Mouse (Mus musculus) forebrain, embryonic 16.5 days (tissue): ENCODE results near the gene Mesp1. TPM values are rescaled to one million over a fixed set of nuclear protein-coding genes. Genes with fewer than 3 reads are reported as not detected.

Experiments
- ATAC-seq: fragments of 200-750 bp; cut with Nextera tagmentation; 2 replicates; pipeline ENCODE4 v1.8.0; 2017; ENCODE audit warnings: mild to moderate bottlenecking, moderate library complexity
- H3K27ac ChIP-seq: fragments of 300-500 bp; sonication (generic); 2 replicates; pipeline ENCODE4 v1.5.1; 2014; ENCODE audit warnings: low read length, control low read depth
- H3K27me3 ChIP-seq: fragments of 300-500 bp; sonication (generic); replicated peaks from 2 replicates; pipeline ENCODE4 v1.6.1; 2014; ENCODE audit warnings: low read length; ENCODE audit not compliant: control insufficient read depth, insufficient read depth
- H3K36me3 ChIP-seq: fragments of 300-500 bp; sonication (generic); 2 replicates; pipeline ENCODE4 v1.6.1; 2014; ENCODE audit not compliant: control insufficient read depth, insufficient read depth
- H3K4me1 ChIP-seq: fragments of 300-500 bp; sonication (generic); replicated peaks from 2 replicates; pipeline ENCODE4 v1.6.1; 2014; ENCODE audit warnings: low read length; ENCODE audit not compliant: control insufficient read depth, insufficient read depth
- H3K4me2 ChIP-seq: fragments of 300-500 bp; sonication (generic); 2 replicates; pipeline ENCODE4 v1.6.1; 2014; ENCODE audit warnings: mild to moderate bottlenecking, low read length, control low read depth
- H3K4me3 ChIP-seq: fragments of 300-500 bp; sonication (generic); replicated peaks from 2 replicates; pipeline ENCODE4 v1.5.1; 2014; ENCODE audit warnings: mild to moderate bottlenecking, low read length, control low read depth
- H3K9ac ChIP-seq: fragments of 300-500 bp; sonication (generic); replicated peaks from 2 replicates; pipeline ENCODE4 v1.6.1; 2014; ENCODE audit warnings: low read depth, low read length, control low read depth
- H3K9me3 ChIP-seq: fragments of 300-500 bp; sonication (generic); 2 replicates; pipeline ENCODE4 v1.6.1; 2016; ENCODE audit warnings: low read length; ENCODE audit not compliant: control insufficient read depth
- WGBS: fragments of 180-500 bp; shearing (Covaris S2); extraction: QIAGEN DNeasy Blood & Tissue Kit; methylation state at CpG from one replicate; pipeline ENCODE4 v1.1.7; 2014; 5-methylcytosine and 5-hydroxymethylcytosine counted together
- polyA plus RNA-seq: library from polyadenylated mRNA; unstranded; fragments of >200 nt; fragmentation: Nextera tagmentation; extraction: Ambion mirVana; gene quantifications from 2 replicates; pipeline ENCODE4 v1.2.1, GENCODE M21; 2015

The Mesp1 gene
- not detected in 2 replicates for polyA plus RNA-seq

- H3K36me3 ChIP-seq = no peaks in the 10 kb centered on the region
- H3K4me2 ChIP-seq = peak within 1 kb of the TSS; percentile 79
- ATAC-seq = no peak
- no peak within 1 kb of the TSS for H3K27ac ChIP-seq
- 81% methylated on average over 6 of the region's 6 CpGs for WGBS
- peaks cover 15% of the 10 kb centered on the region for H3K4me1 ChIP-seq
- H3K9ac ChIP-seq = peak within 1 kb of the TSS; percentile 57
- H3K27me3 ChIP-seq = peaks cover 26% of the 10 kb centered on the region
- peak within 1 kb of the TSS; percentile 56 for H3K4me3 ChIP-seq
- H3K9me3 ChIP-seq = no peaks in the 10 kb centered on the region
Observed at GRCm38 (mm10) chr7:79793688-79794087, at the start of gene Mesp1. Mesp1 (minus strand) TSS chr7:79793788.

- H3K4me2 ChIP-seq = no peak overlapping the region
- peaks cover 6% of the 10 kb centered on the region; the same call in 1 of the 2 replicates for H3K27me3 ChIP-seq
- ATAC-seq = no peak
- H3K4me3 ChIP-seq = no peak overlapping the region
- no peaks in the 10 kb centered on the region for H3K36me3 ChIP-seq
- no peak overlapping the region for H3K9ac ChIP-seq
- WGBS = 68% methylated on average over 7 of the region's 7 CpGs
- no peaks in the 10 kb centered on the region for H3K4me1 ChIP-seq
- no peak overlapping the region for H3K27ac ChIP-seq
- H3K9me3 ChIP-seq = no peaks in the 10 kb centered on the region
Observed at GRCm38 (mm10) chr7:79842163-79842562, 48.6 kb upstream of the Mesp1 start.

DNA sequence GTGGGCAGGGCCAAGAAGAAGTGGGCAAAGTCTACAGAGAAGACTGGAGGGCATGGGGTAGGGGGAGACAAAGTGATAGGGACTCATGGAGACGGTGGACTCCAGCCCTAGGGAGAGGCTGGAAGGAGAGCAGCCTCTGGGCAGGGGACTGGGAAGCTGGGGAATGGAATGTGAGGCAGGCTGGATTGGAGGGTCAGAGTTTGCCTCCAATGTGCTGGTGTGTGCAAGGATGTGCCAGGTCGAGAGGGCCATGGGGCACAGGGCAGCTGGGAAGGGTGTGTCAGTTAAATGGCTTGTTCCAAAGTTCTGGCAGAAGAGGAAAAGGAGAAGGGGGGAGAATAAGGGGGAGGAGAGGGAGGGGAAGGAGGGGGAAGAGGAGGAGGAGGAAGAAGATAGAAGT, 43.7 kb upstream of the Mesp1 start:
- H3K27me3 ChIP-seq = no peaks in the 10 kb centered on the region
- H3K9me3 ChIP-seq = no peaks in the 10 kb centered on the region
- 75% methylated on average over 2 of the region's 2 CpGs for WGBS
- no peaks in the 10 kb centered on the region for H3K4me1 ChIP-seq
- H3K36me3 ChIP-seq = no peaks in the 10 kb centered on the region
- H3K4me3 ChIP-seq = no peak overlapping the region
- ATAC-seq = no peak
- H3K4me2 ChIP-seq = no peak overlapping the region
- H3K9ac ChIP-seq = no peak overlapping the region
- no peak overlapping the region for H3K27ac ChIP-seq

GRCm38 (mm10) chr7:79835196-79835595, 41.6 kb upstream of the Mesp1 start:
- WGBS = 97% methylated on average over 6 of the region's 6 CpGs

GRCm38 (mm10) chr7:79832980-79833379, 39.4 kb upstream of the Mesp1 start:
- H3K36me3 ChIP-seq = no peaks in the 10 kb centered on the region
- H3K9me3 ChIP-seq = no peaks in the 10 kb centered on the region
- H3K4me3 ChIP-seq = no peak overlapping the region
- H3K4me1 ChIP-seq = no peaks in the 10 kb centered on the region
- ATAC-seq = no peak
- no peak overlapping the region for H3K4me2 ChIP-seq
- H3K27ac ChIP-seq = no peak overlapping the region
- H3K27me3 ChIP-seq = no peaks in the 10 kb centered on the region
- H3K9ac ChIP-seq = no peak overlapping the region

More at GRCm38 (mm10) chr7:79835196-79835595, 41.6 kb upstream of the Mesp1 start:
- H3K4me1 ChIP-seq = no peaks in the 10 kb centered on the region
- no peaks in the 10 kb centered on the region for H3K27me3 ChIP-seq
- no peak overlapping the region for H3K4me2 ChIP-seq
- no peak for ATAC-seq
- no peak overlapping the region for H3K27ac ChIP-seq
- no peaks in the 10 kb centered on the region for H3K36me3 ChIP-seq
- no peak overlapping the region for H3K9ac ChIP-seq
- no peak overlapping the region for H3K4me3 ChIP-seq
- no peaks in the 10 kb centered on the region for H3K9me3 ChIP-seq

GRCm38 (mm10) chr7:79831585-79831984, 38.0 kb upstream of the Mesp1 start:
- Histone ChIP-seq H3K9me3 (no peaks in the 10 kb centered on the region), H3K4me1 (no peaks in the 10 kb centered on the region), H3K36me3 (no peaks in the 10 kb centered on the region), H3K9ac (no peak overlapping the region), H3K27ac (no peak overlapping the region), H3K27me3 (no peaks in the 10 kb centered on the region), H3K4me2 (no peak overlapping the region), H3K4me3 (no peak overlapping the region)
- WGBS = 63% methylated on average over 6 of the region's 6 CpGs
- ATAC-seq = no peak

DNA sequence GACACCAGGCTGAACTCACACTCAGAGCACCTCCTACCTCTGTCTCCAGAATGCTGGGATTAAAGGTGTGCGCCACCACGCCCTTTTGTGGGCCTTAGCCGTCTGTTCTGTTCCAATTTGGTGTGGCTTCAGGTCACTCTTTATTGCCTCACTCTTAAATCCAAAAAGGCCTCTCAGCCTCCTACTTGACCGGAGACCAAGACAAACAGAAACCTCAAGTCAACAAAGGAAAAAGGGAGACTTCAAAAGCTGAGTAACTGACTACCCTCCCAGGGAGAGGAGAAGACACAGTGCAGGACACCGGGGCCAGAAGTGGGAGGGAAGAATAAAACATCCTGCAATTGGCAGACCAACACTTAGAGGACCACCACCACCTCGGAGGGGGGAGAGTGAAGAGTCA, 37.6 kb upstream of the Mesp1 start:
- Histone ChIP-seq H3K4me3 (no peak overlapping the region), H3K9me3 (no peaks in the 10 kb centered on the region), H3K4me2 (no peak overlapping the region), H3K4me1 (no peaks in the 10 kb centered on the region), H3K27ac (no peak overlapping the region), H3K27me3 (no peaks in the 10 kb centered on the region), H3K9ac (no peak overlapping the region), H3K36me3 (no peaks in the 10 kb centered on the region)
- WGBS = 81% methylated on average over 6 of the region's 6 CpGs
- ATAC-seq = no peak

- Histone ChIP-seq H3K9me3 (peaks cover 4% of the 10 kb centered on the region; the same call in 1 of the 2 replicates), H3K4me1 (no peaks in the 10 kb centered on the region), H3K27me3 (no peaks in the 10 kb centered on the region), H3K27ac (no peak overlapping the region), H3K4me3 (no peak overlapping the region), H3K36me3 (no peaks in the 10 kb centered on the region), H3K4me2 (no peak overlapping the region), H3K9ac (no peak overlapping the region)
- no peak for ATAC-seq
- WGBS = 81% methylated on average over 3 of the region's 3 CpGs
Observed at GRCm38 (mm10) chr7:79828341-79828740, 34.8 kb upstream of the Mesp1 start.

- H3K9ac ChIP-seq = no peak overlapping the region
- no peaks in the 10 kb centered on the region for H3K4me1 ChIP-seq
- H3K9me3 ChIP-seq = peaks cover 4% of the 10 kb centered on the region; the same call in 1 of the 2 replicates
- no peaks in the 10 kb centered on the region for H3K27me3 ChIP-seq
- no peak overlapping the region for H3K4me2 ChIP-seq
- H3K36me3 ChIP-seq = no peaks in the 10 kb centered on the region
- ATAC-seq = no peak
- H3K27ac ChIP-seq = no peak overlapping the region
- no peak overlapping the region for H3K4me3 ChIP-seq
- 84% methylated on average over 12 of the region's 12 CpGs for WGBS
Observed at GRCm38 (mm10) chr7:79822092-79822695, 28.6 kb upstream of the Mesp1 start.

GRCm38 (mm10) chr7:79819996-79820395, 26.4 kb upstream of the Mesp1 start:
- Histone ChIP-seq H3K27me3 (no peaks in the 10 kb centered on the region), H3K4me3 (no peak overlapping the region), H3K9ac (no peak overlapping the region), H3K4me1 (no peaks in the 10 kb centered on the region), H3K9me3 (peaks cover 4% of the 10 kb centered on the region; the same call in 1 of the 2 replicates), H3K4me2 (no peak overlapping the region), H3K27ac (no peak overlapping the region), H3K36me3 (no peaks in the 10 kb centered on the region)
- WGBS = 46% methylated on average over 11 of the region's 11 CpGs
- ATAC-seq = no peak
